Mouse (Mus musculus) CH12.LX (cell line): ENCODE data around the gene Nedd8. TPM values are rescaled to one million over a fixed set of nuclear protein-coding genes. Genes with fewer than 3 reads are reported as not detected.

Experiments
- DNase-seq: peaks from one replicate; pipeline ENCODE4 v3.0.0-alpha.2; 2013; ENCODE audit errors: extremely low read depth
- H3K27ac ChIP-seq: 2 replicates; pipeline ENCODE4 v1.5.1; 2012; ENCODE audit warnings: low read depth, mild to moderate bottlenecking, control low read depth, moderate library complexity; ENCODE audit not compliant: insufficient read depth
- H3K27me3 ChIP-seq: replicated peaks from 2 replicates; pipeline ENCODE3; 2012; ENCODE audit warnings: inconsistent platforms
- H3K36me3 ChIP-seq, 2 experiments: replicated peaks in 1 of 2; 2 replicates each; pipeline versions ENCODE3 to v1.6.1; 2012; ENCODE audit warnings: inconsistent platforms in 1 of 2, low read length in 1 of 2, mild to moderate bottlenecking in 1 of 2, mixed read lengths in 1 of 2, moderate library complexity in 1 of 2; ENCODE audit not compliant: control insufficient read depth in 1 of 2, insufficient read depth in 1 of 2
- H3K4me1 ChIP-seq, 2 experiments: 2 replicates each; pipeline ENCODE4 v1.6.1; 2012; ENCODE audit warnings: inconsistent platforms in 1 of 2, moderate library complexity in 1 of 2; ENCODE audit not compliant: insufficient read depth in 2 of 2, control insufficient read depth in 1 of 2
- H3K4me2 ChIP-seq: 2 replicates; pipeline ENCODE4 v1.6.1; 2012; ENCODE audit warnings: low read depth, mild to moderate bottlenecking, control low read depth; ENCODE audit not compliant: poor library complexity, insufficient read depth, severe bottlenecking
- H3K4me3 ChIP-seq, 3 experiments: fragments of 150-350 bp in 1 of 3; sonication (generic) in 1 of 3; replicated peaks in 1 of 3; 2 replicates each; pipeline versions ENCODE3 to v1.5.1; 2011 to 2012; ENCODE audit warnings: low read depth in 2 of 3, low read length in 2 of 3, mild to moderate bottlenecking in 2 of 3, moderate library complexity in 2 of 3, control low read depth in 1 of 3, improper control_type of control experiment in 1 of 3, inconsistent platforms in 1 of 3, mixed read lengths in 1 of 3; ENCODE audit not compliant: poor library complexity in 1 of 3
- H3K79me2 ChIP-seq: replicated peaks from 2 replicates; pipeline ENCODE4 v1.6.1; 2012; ENCODE audit warnings: mild to moderate bottlenecking, moderate library complexity; ENCODE audit not compliant: control insufficient read depth, poor library complexity, insufficient read depth, severe bottlenecking; ENCODE audit errors: extremely low read depth
- H3K9ac ChIP-seq: 2 replicates; pipeline ENCODE4 v1.6.1; 2012; ENCODE audit warnings: low read depth, mild to moderate bottlenecking, control low read depth, moderate library complexity; ENCODE audit not compliant: insufficient read depth
- H3K9me3 ChIP-seq: replicated peaks from 2 replicates; pipeline ENCODE3; 2012; ENCODE audit warnings: low read length, inconsistent platforms, mixed read lengths
- CHD2 ChIP-seq: IDR thresholded peaks from 2 replicates; pipeline ENCODE4 v1.6.1; 2011; ENCODE audit warnings: low read length, improper control_type of control experiment
- E2F4 ChIP-seq: IDR thresholded peaks from 2 replicates; pipeline ENCODE4 v1.6.1; 2011; ENCODE audit warnings: low read depth, low read length, improper control_type of control experiment; ENCODE audit not compliant: insufficient replicate concordance
- ETS1 ChIP-seq: conservative IDR thresholded peaks from 2 replicates; pipeline ENCODE4 v1.6.1; 2012; ENCODE audit warnings: low read depth, mild to moderate bottlenecking, inconsistent platforms, low read length, improper control_type of control experiment, moderate library complexity
- IRF4 ChIP-seq: IDR thresholded peaks from 2 replicates; pipeline ENCODE4 v1.6.1; 2014; ENCODE audit warnings: low read depth, mild to moderate bottlenecking, inconsistent platforms, low read length, improper control_type of control experiment
- JUN ChIP-seq: IDR thresholded peaks from 2 replicates; pipeline ENCODE4 v1.6.1; 2011; ENCODE audit warnings: low read depth, mild to moderate bottlenecking, low read length, improper control_type of control experiment, moderate library complexity; ENCODE audit not compliant: insufficient read depth
- KAT2A ChIP-seq: IDR thresholded peaks from 2 replicates; pipeline ENCODE4 v1.6.1; 2012; ENCODE audit warnings: low read length, improper control_type of control experiment, inconsistent platforms; ENCODE audit not compliant: insufficient replicate concordance
- MAFK ChIP-seq: IDR thresholded peaks from 2 replicates; pipeline ENCODE4 v1.6.1; 2011; ENCODE audit warnings: low read length, improper control_type of control experiment; ENCODE audit not compliant: insufficient replicate concordance
- MAX ChIP-seq: IDR thresholded peaks from 2 replicates; pipeline ENCODE4 v1.6.1; 2011; ENCODE audit warnings: low read length, improper control_type of control experiment
- MAZ ChIP-seq: IDR thresholded peaks from 2 replicates; pipeline ENCODE4 v1.6.1; 2012; ENCODE audit warnings: low read depth, mild to moderate bottlenecking, inconsistent platforms, low read length, improper control_type of control experiment, moderate library complexity
- MEF2A ChIP-seq: IDR thresholded peaks from 2 replicates; pipeline ENCODE4 v1.6.1; 2014; ENCODE audit warnings: low read depth, mild to moderate bottlenecking, inconsistent platforms, low read length, improper control_type of control experiment, borderline replicate concordance
- MYC ChIP-seq: IDR thresholded peaks from 2 replicates; pipeline ENCODE4 v1.6.1; 2011; ENCODE audit warnings: low read depth, mild to moderate bottlenecking, improper control_type of control experiment, low read length
- NELFE ChIP-seq: IDR thresholded peaks from 2 replicates; pipeline ENCODE4 v1.6.1; 2011; ENCODE audit warnings: low read depth, low read length, improper control_type of control experiment
- POLR2AphosphoS2 ChIP-seq: IDR thresholded peaks from 2 replicates; pipeline ENCODE4 v1.6.1; 2011; ENCODE audit warnings: low read depth, low read length, improper control_type of control experiment
- RAD21 ChIP-seq: IDR thresholded peaks from 2 replicates; pipeline ENCODE4 v1.6.1; 2011; ENCODE audit warnings: low read depth, mild to moderate bottlenecking, low read length, improper control_type of control experiment, moderate library complexity
- SMC3 ChIP-seq: IDR thresholded peaks from 2 replicates; pipeline ENCODE4 v1.6.1; 2011; ENCODE audit warnings: low read depth, low read length, improper control_type of control experiment
- TCF12 ChIP-seq: IDR thresholded peaks from 2 replicates; pipeline ENCODE4 v1.6.1; 2014; ENCODE audit warnings: low read depth, mild to moderate bottlenecking, inconsistent platforms, low read length, improper control_type of control experiment
- USF1 ChIP-seq: IDR thresholded peaks from 2 replicates; pipeline ENCODE4 v1.6.1; 2014; ENCODE audit warnings: low read depth, mild to moderate bottlenecking, inconsistent platforms, low read length, improper control_type of control experiment
- ZKSCAN1 ChIP-seq: IDR thresholded peaks from 2 replicates; pipeline ENCODE4 v1.6.1; 2012; ENCODE audit warnings: low read depth, inconsistent platforms, low read length, improper control_type of control experiment, borderline replicate concordance
- dilution Hi-C: fragments of 300-500 bp; cut with MboI; formaldehyde crosslinking; loops from 2 replicates; pipeline ENCODE4 v1.14.3; 2020; ENCODE audit warnings: low sequenced_read_pairs; ENCODE audit not compliant: extremely low pct_unique_long_range_greater_than_20kb, extremely low pct_ligation_motif_present
- in situ Hi-C: fragments of 300-500 bp; cut with MboI; formaldehyde crosslinking; loops from 3 replicates; pipeline ENCODE4 v1.14.3; 2019; ENCODE audit warnings: low sequenced_read_pairs, low pct_ligation_motif_present, low pct_unique_long_range_greater_than_20kb, mixed read lengths
- polyA plus RNA-seq: library from polyadenylated mRNA; unstranded; fragments of >175 nt; gene quantifications from 2 replicates; pipeline ENCODE4 v1.2.1, GENCODE M21; 2012; ENCODE audit warnings: low read depth; ENCODE audit not compliant: insufficient read length
- total RNA-seq, 2 experiments: library from RNA; depleted of rRNA; stranded (reverse); fragments of 300-350 nt in 1 of 2; fragments of >200 nt in 1 of 2; gene quantifications; 2 replicates each; pipeline ENCODE4 v1.2.3; 2012 to 2014

Nedd8 gene
- total and polyA plus RNA-seq, 3 experiments: 276 to 513 (median 378) TPM

- TF ChIP-seq SMC3: peak; percentile 21; the same call in 1 of the 2 replicates
- TF ChIP-seq ETS1: no peak
- no peak for TF ChIP-seq MAFK
- TF ChIP-seq JUN: no peak
- no peak for TF ChIP-seq POLR2AphosphoS2
These were observed 11.9 kb downstream of the Nedd8 start, which contains the start of gene Mdp1 (continued) for GRCm38 (mm10) chr14:55659960-55660573.

GRCm38 (mm10) chr14:55658011-55658410 is 13.9 kb downstream of the Nedd8 start:
- no peak overlapping the region for H3K4me3 ChIP-seq
- H3K9ac ChIP-seq: no peak overlapping the region
- dilution Hi-C loops (no loop called here), in situ Hi-C loops (no loop called here)
- H3K9me3 ChIP-seq: no peaks in the 10 kb centered on the region
- H3K4me1 ChIP-seq: peaks cover 0 to 16% of the 10 kb centered on the region in 2 experiments; a peak in 2 of 4 replicates
- no peak overlapping the region for H3K4me2 ChIP-seq
- H3K79me2 ChIP-seq: no peaks in the 10 kb centered on the region; the same call in none of the 2 replicates
- H3K27me3 ChIP-seq: no peaks in the 10 kb centered on the region
- no peak overlapping the region for H3K27ac ChIP-seq
- peaks cover 12 to 42% of the 10 kb centered on the region in 2 experiments for H3K36me3 ChIP-seq
- DNase-seq: no peak
- TF ChIP-seq ZKSCAN1: no peak
- no peak for TF ChIP-seq E2F4
- TF ChIP-seq TCF12: no peak
- TF ChIP-seq SMC3: no peak
- no peak for TF ChIP-seq MAZ
- TF ChIP-seq MAX: no peak
- no peak for TF ChIP-seq MYC
- no peak for TF ChIP-seq RAD21
- no peak for TF ChIP-seq KAT2A
- no peak for TF ChIP-seq ETS1
- TF ChIP-seq MAFK: no peak

GRCm38 (mm10) chr14:55656935-55657334 is 15.0 kb downstream of the Nedd8 start:
- no peak overlapping the region for H3K9ac ChIP-seq
- no peaks in the 10 kb centered on the region; the same call in none of the 2 replicates for H3K79me2 ChIP-seq
- H3K4me3 ChIP-seq: no peak overlapping the region
- H3K27me3 ChIP-seq: no peaks in the 10 kb centered on the region
- no peak overlapping the region for H3K27ac ChIP-seq
- H3K4me2 ChIP-seq: no peak overlapping the region
- H3K9me3 ChIP-seq: no peaks in the 10 kb centered on the region
- peaks cover 0 to 16% of the 10 kb centered on the region in 2 experiments; a peak in 2 of 4 replicates for H3K4me1 ChIP-seq
- peaks cover 7 to 32% of the 10 kb centered on the region in 2 experiments for H3K36me3 ChIP-seq
- in situ Hi-C loops (no loop called here), dilution Hi-C loops (no loop called here)
- TF ChIP-seq TCF12 (no peak), NELFE (no peak), MEF2A (peak; percentile 51; the same call in 1 of the 2 replicates), MAZ (no peak), CHD2 (no peak), RAD21 (no peak), IRF4 (peak; percentile 24; the same call in 1 of the 2 replicates), USF1 (no peak)
- DNase-seq: no peak
